Mouse (Mus musculus) CH12.LX (cell line): ENCODE measurements around the gene Anks1. TPM values are rescaled to one million over a fixed set of nuclear protein-coding genes. Genes with fewer than 3 reads are reported as not detected.

Experiments
- DNase-seq: peaks from one replicate; pipeline ENCODE4 v3.0.0-alpha.2; 2013; ENCODE audit errors: extremely low read depth
- H3K27ac ChIP-seq: 2 replicates; pipeline ENCODE4 v1.5.1; 2012; ENCODE audit warnings: low read depth, mild to moderate bottlenecking, control low read depth, moderate library complexity; ENCODE audit not compliant: insufficient read depth
- H3K27me3 ChIP-seq: replicated peaks from 2 replicates; pipeline ENCODE3; 2012; ENCODE audit warnings: inconsistent platforms
- H3K36me3 ChIP-seq, 2 experiments: replicated peaks in 1 of 2; 2 replicates each; pipeline versions ENCODE3 to v1.6.1; 2012; ENCODE audit warnings: inconsistent platforms in 1 of 2, low read length in 1 of 2, mild to moderate bottlenecking in 1 of 2, mixed read lengths in 1 of 2, moderate library complexity in 1 of 2; ENCODE audit not compliant: control insufficient read depth in 1 of 2, insufficient read depth in 1 of 2
- H3K4me1 ChIP-seq, 2 experiments: 2 replicates each; pipeline ENCODE4 v1.6.1; 2012; ENCODE audit warnings: inconsistent platforms in 1 of 2, moderate library complexity in 1 of 2; ENCODE audit not compliant: insufficient read depth in 2 of 2, control insufficient read depth in 1 of 2
- H3K4me2 ChIP-seq: 2 replicates; pipeline ENCODE4 v1.6.1; 2012; ENCODE audit warnings: low read depth, mild to moderate bottlenecking, control low read depth; ENCODE audit not compliant: poor library complexity, insufficient read depth, severe bottlenecking
- H3K4me3 ChIP-seq, 3 experiments: fragments of 150-350 bp in 1 of 3; sonication (generic) in 1 of 3; replicated peaks in 1 of 3; 2 replicates each; pipeline versions ENCODE3 to v1.5.1; 2011 to 2012; ENCODE audit warnings: low read depth in 2 of 3, low read length in 2 of 3, mild to moderate bottlenecking in 2 of 3, moderate library complexity in 2 of 3, control low read depth in 1 of 3, improper control_type of control experiment in 1 of 3, inconsistent platforms in 1 of 3, mixed read lengths in 1 of 3; ENCODE audit not compliant: poor library complexity in 1 of 3
- H3K79me2 ChIP-seq: replicated peaks from 2 replicates; pipeline ENCODE4 v1.6.1; 2012; ENCODE audit warnings: mild to moderate bottlenecking, moderate library complexity; ENCODE audit not compliant: control insufficient read depth, poor library complexity, insufficient read depth, severe bottlenecking; ENCODE audit errors: extremely low read depth
- H3K9ac ChIP-seq: 2 replicates; pipeline ENCODE4 v1.6.1; 2012; ENCODE audit warnings: low read depth, mild to moderate bottlenecking, control low read depth, moderate library complexity; ENCODE audit not compliant: insufficient read depth
- H3K9me3 ChIP-seq: replicated peaks from 2 replicates; pipeline ENCODE3; 2012; ENCODE audit warnings: low read length, inconsistent platforms, mixed read lengths
- CTCF ChIP-seq, 2 experiments: IDR thresholded peaks in 1 of 2; conservative IDR thresholded peaks in 1 of 2; 2 replicates each; pipeline ENCODE4 v1.5.1; 2011 to 2012; ENCODE audit warnings: low read depth in 2 of 2, low read length in 2 of 2, improper control_type of control experiment in 1 of 2, inconsistent platforms in 1 of 2, mild to moderate bottlenecking in 1 of 2, moderate library complexity in 1 of 2
- E2F4 ChIP-seq: IDR thresholded peaks from 2 replicates; pipeline ENCODE4 v1.6.1; 2011; ENCODE audit warnings: low read depth, low read length, improper control_type of control experiment; ENCODE audit not compliant: insufficient replicate concordance
- ELF1 ChIP-seq: IDR thresholded peaks from 2 replicates; pipeline ENCODE4 v1.6.1; 2014; ENCODE audit warnings: low read depth, mild to moderate bottlenecking, inconsistent platforms, low read length, improper control_type of control experiment
- EP300 ChIP-seq: IDR thresholded peaks from 2 replicates; pipeline ENCODE4 v1.6.1; 2011; ENCODE audit warnings: low read length, improper control_type of control experiment
- HCFC1 ChIP-seq: IDR thresholded peaks from 2 replicates; pipeline ENCODE4 v1.6.1; 2012; ENCODE audit warnings: low read depth, mild to moderate bottlenecking, inconsistent platforms, low read length, improper control_type of control experiment
- IRF4 ChIP-seq: IDR thresholded peaks from 2 replicates; pipeline ENCODE4 v1.6.1; 2014; ENCODE audit warnings: low read depth, mild to moderate bottlenecking, inconsistent platforms, low read length, improper control_type of control experiment
- JUN ChIP-seq: IDR thresholded peaks from 2 replicates; pipeline ENCODE4 v1.6.1; 2011; ENCODE audit warnings: low read depth, mild to moderate bottlenecking, low read length, improper control_type of control experiment, moderate library complexity; ENCODE audit not compliant: insufficient read depth
- JUND ChIP-seq: conservative IDR thresholded peaks from 2 replicates; pipeline ENCODE4 v1.6.1; 2011; ENCODE audit warnings: low read depth, low read length, improper control_type of control experiment
- KAT2A ChIP-seq: IDR thresholded peaks from 2 replicates; pipeline ENCODE4 v1.6.1; 2012; ENCODE audit warnings: low read length, improper control_type of control experiment, inconsistent platforms; ENCODE audit not compliant: insufficient replicate concordance
- MAX ChIP-seq: IDR thresholded peaks from 2 replicates; pipeline ENCODE4 v1.6.1; 2011; ENCODE audit warnings: low read length, improper control_type of control experiment
- MXI1 ChIP-seq: IDR thresholded peaks from 2 replicates; pipeline ENCODE4 v1.6.1; 2011; ENCODE audit warnings: mild to moderate bottlenecking, low read depth, low read length, improper control_type of control experiment
- NRF1 ChIP-seq: IDR thresholded peaks from 2 replicates; pipeline ENCODE4 v1.6.1; 2014; ENCODE audit warnings: low read depth, mild to moderate bottlenecking, inconsistent platforms, low read length, improper control_type of control experiment, moderate library complexity
- POLR2AphosphoS2 ChIP-seq: IDR thresholded peaks from 2 replicates; pipeline ENCODE4 v1.6.1; 2011; ENCODE audit warnings: low read depth, low read length, improper control_type of control experiment
- RCOR1 ChIP-seq: conservative IDR thresholded peaks from 2 replicates; pipeline ENCODE4 v1.6.1; 2012; ENCODE audit warnings: low read depth, mild to moderate bottlenecking, inconsistent platforms, low read length, improper control_type of control experiment
- TBP ChIP-seq: conservative IDR thresholded peaks from 2 replicates; pipeline ENCODE4 v1.6.1; 2011; ENCODE audit warnings: low read depth, low read length, improper control_type of control experiment
- TCF12 ChIP-seq: IDR thresholded peaks from 2 replicates; pipeline ENCODE4 v1.6.1; 2014; ENCODE audit warnings: low read depth, mild to moderate bottlenecking, inconsistent platforms, low read length, improper control_type of control experiment
- USF2 ChIP-seq: conservative IDR thresholded peaks from 2 replicates; pipeline ENCODE4 v1.6.1; 2011; ENCODE audit warnings: low read depth, low read length, improper control_type of control experiment
- ZKSCAN1 ChIP-seq: IDR thresholded peaks from 2 replicates; pipeline ENCODE4 v1.6.1; 2012; ENCODE audit warnings: low read depth, inconsistent platforms, low read length, improper control_type of control experiment, borderline replicate concordance
- ZMIZ1 ChIP-seq: IDR thresholded peaks from 2 replicates; pipeline ENCODE4 v1.6.1; 2012; ENCODE audit warnings: low read depth, mild to moderate bottlenecking, inconsistent platforms, low read length, improper control_type of control experiment
- ZNF384 ChIP-seq: IDR thresholded peaks from 2 replicates; pipeline ENCODE4 v1.6.1; 2012; ENCODE audit warnings: low read depth, low read length, improper control_type of control experiment, inconsistent platforms
- dilution Hi-C: fragments of 300-500 bp; cut with MboI; formaldehyde crosslinking; loops from 2 replicates; pipeline ENCODE4 v1.14.3; 2020; ENCODE audit warnings: low sequenced_read_pairs; ENCODE audit not compliant: extremely low pct_unique_long_range_greater_than_20kb, extremely low pct_ligation_motif_present
- in situ Hi-C: fragments of 300-500 bp; cut with MboI; formaldehyde crosslinking; loops from 3 replicates; pipeline ENCODE4 v1.14.3; 2019; ENCODE audit warnings: low sequenced_read_pairs, low pct_ligation_motif_present, low pct_unique_long_range_greater_than_20kb, mixed read lengths
- polyA plus RNA-seq: library from polyadenylated mRNA; unstranded; fragments of >175 nt; gene quantifications from 2 replicates; pipeline ENCODE4 v1.2.1, GENCODE M21; 2012; ENCODE audit warnings: low read depth; ENCODE audit not compliant: insufficient read length
- total RNA-seq, 2 experiments: library from RNA; depleted of rRNA; stranded (reverse); fragments of 300-350 nt in 1 of 2; fragments of >200 nt in 1 of 2; gene quantifications; 2 replicates each; pipeline ENCODE4 v1.2.3; 2012 to 2014

Gene Anks1
- total and polyA plus RNA-seq, 3 experiments = 5.8 to 9.3 (median 9.0) TPM

DNA sequence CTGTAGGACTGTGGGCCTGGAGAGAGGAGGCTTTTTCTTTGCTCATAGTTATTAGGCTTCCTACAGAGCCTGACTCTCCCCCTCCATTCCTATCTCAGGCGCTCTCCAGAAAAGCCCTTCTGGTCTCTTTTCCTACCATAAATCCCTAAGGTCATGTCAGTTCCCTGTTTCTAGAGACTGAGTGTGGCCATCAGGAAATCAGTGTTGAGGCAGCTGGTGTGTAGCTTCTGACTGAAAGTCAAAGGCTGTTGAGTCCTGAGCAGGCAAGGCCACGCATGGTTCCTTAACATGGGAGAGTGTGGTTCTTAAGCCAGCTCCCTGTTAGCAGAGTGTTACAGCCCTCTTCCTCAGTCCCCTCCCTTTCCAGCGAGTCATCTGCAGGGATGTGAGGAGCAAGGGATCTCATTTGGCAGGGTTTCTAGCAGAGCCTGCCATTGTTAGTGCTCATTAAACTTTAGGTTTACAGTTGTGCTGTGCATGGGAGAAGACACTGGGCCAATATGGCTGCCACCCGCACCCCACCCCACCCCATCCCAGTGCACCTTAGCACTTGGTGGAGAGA is 28.0 kb downstream of the Anks1 start:
- H3K9ac ChIP-seq = no peak overlapping the region
- H3K79me2 ChIP-seq = no peaks in the 10 kb centered on the region
- dilution Hi-C loops = no loop called here
- H3K4me2 ChIP-seq = no peak overlapping the region
- no peak for DNase-seq
- in situ Hi-C loops = no loop called here
- H3K4me3 ChIP-seq = no peak overlapping the region
- no peaks in the 10 kb centered on the region; a peak in 1 of 4 replicates for H3K4me1 ChIP-seq
- H3K36me3 ChIP-seq = peaks cover 0 to 7% of the 10 kb centered on the region in 2 experiments
- H3K27ac ChIP-seq = no peak overlapping the region
- H3K27me3 ChIP-seq = no peaks in the 10 kb centered on the region
- no peaks in the 10 kb centered on the region for H3K9me3 ChIP-seq
- TF ChIP-seq ELF1 (no peak), POLR2AphosphoS2 (no peak), MAX (no peak), JUN (no peak), IRF4 (no peak), KAT2A (no peak), HCFC1 (no peak), RCOR1 (no peak), E2F4 (no peak), TCF12 (no peak), MXI1 (no peak), ZMIZ1 (no peak), TBP (no peak), NRF1 (no peak), ZNF384 (no peak), ZKSCAN1 (no peak), USF2 (no peak), JUND (no peak)

GRCm38 (mm10) chr17:27938121-27938754 is 29.1 kb downstream of the Anks1 start:
- dilution Hi-C loops (no loop called here), in situ Hi-C loops (no loop called here)
- Histone ChIP-seq H3K27ac (no peak overlapping the region), H3K36me3 (peaks cover 0 to 7% of the 10 kb centered on the region in 2 experiments), H3K4me1 (no peaks in the 10 kb centered on the region; a peak in 1 of 4 replicates), H3K9me3 (no peaks in the 10 kb centered on the region), H3K4me2 (no peak overlapping the region), H3K4me3 (no peak overlapping the region), H3K27me3 (no peaks in the 10 kb centered on the region), H3K9ac (no peak overlapping the region), H3K79me2 (no peaks in the 10 kb centered on the region)
- DNase-seq = no peak
- TF ChIP-seq IRF4 (no peak), EP300 (no peak), ZMIZ1 (no peak), CTCF (conservative IDR thresholded peaks at IDR 0.05 in 1 of 2, IDR thresholded peaks at IDR 0.05 in 1 of 2; ENCODE audit: low read depth in 2 of 2, low read length in 2 of 2) (no peak)
